Mouse (Mus musculus) left cerebral cortex, adult 9 months (tissue): ENCODE measurements around the gene Supt4a.

ENCODE experiments used
- DNase-seq, 2 experiments: peaks; one replicate each; pipeline ENCODE4 v3.0.0; 2022; ENCODE audit warnings: low spot score in 2 of 2

Supt4a gene

DNA sequence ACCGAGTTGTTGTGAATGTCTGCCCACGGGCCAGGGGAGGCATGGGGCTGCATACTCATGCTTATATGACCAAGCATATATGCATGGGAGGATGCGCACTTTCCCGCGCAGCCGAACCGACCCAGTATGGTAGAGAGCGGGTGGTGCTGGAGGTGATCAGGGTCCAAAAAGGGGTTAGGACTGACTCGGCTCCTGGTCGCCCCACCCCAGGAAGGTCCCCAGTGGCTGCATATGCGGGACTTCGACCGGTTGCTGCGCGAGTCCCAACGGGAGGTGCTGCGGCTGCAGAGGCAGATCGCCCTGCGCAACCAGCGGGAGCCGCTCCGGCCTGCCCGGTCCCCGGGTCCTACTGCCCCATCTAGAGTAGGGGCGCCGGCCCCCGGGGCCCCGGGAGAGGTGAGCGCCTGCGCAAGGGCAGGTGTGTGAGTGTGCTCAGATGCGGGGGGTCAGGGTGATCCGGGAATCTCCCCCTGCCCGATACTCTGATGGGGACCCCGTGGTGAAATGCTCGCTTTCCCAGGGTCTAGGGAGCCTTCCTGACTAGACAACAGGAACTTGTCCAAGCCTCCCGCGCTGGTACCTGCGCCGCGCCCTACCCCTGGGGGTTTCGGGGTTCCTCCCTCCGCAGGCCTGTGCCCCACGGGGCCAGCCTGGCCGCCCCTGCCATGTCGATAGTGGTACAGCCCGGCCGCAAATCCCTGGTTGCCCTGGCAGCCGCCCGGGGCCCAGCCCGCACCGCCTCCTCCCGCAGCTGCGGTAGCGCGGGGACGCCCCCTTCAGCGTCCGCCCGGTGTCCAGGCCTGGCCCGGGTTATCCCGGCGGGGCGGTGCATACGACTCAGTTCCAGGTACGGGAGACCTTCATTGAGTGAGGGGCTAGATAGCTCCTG, 26.9 kb downstream of the Supt4a start:
- DNase-seq = peak in 1 of 2 experiments; percentile 54

DNA sequence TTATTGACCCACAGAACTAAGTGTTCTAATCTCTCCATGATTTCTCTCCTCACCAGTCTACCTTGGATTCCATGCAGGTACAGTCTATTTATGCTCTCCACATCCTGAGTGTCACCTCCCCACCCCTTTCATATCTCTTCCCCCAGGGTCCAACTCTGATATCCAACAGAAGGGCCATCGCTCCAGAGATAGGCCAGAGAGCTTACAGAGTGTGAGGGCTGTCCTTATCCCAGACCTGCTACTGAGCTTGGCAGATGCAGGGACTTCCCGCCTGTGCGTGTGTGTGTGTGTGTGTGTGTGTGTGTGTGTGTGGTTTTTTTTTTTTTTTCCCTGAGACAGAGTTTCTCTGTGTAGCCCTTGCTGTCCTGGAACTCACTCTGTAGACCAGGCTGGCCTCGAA, 31.4 kb downstream of the Supt4a start:
- no peak for DNase-seq

- peak in 1 of 2 experiments; percentile 79 for DNase-seq
Observed at GRCm38 (mm10) chr11:87770989-87771388, 33.6 kb downstream of the Supt4a start.

DNA sequence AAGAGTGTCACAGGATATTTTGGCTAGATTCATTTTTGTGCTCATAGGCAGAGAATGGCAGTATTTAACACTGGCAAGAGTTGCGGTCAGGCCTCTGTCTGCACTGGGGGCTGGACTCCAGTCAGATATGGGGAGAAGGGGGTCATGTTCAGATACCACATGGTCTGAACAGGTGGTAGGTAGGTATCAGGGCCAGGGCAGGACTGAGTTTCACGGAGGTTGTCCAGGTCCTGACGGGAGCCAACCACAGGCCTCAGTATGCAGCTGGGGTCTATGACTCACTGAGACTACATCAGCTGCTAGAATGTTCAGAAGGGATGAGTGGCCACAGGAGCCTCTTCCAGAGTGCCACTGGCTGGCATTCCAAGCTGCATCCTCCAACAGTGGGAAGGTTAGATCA, 35.0 kb downstream of the Supt4a start:
- no peak for DNase-seq

DNA sequence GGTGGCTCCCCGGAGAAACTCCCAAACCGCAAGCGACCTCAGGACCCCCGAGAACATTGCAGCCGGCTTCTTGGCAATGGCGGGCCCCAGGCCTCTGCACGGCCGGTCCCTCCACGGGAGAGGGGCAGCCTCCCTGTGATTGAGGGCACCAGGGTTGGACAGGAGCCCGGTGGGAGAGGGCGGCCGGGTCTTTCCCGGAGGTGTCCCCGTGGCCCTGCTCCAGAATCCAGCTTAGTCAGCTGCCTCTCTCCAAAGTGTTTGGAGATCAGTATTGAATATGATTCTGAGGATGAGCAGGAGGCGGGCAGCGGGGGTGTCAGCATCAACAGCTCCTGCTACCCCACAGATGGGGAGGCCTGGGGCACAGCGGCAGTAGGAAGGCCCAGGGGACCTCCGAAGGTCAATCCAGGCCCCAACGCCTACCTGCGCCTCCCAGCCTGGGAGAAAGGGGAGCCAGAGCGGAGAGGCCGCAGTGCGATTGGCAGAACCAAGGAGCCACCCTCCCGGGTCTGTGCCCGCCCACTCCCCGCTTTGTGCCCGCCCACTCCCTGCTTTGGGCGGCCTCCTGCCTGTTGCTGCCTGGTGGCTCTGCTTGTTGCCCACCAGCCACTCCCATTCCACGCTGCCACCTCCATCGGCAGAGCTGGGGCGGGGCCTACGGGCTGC, 40.9 kb downstream of the Supt4a start:
- DNase-seq = peak; percentile 48 to 67

GRCm38 (mm10) chr11:87778915-87779314, 41.6 kb downstream of the Supt4a start:
- DNase-seq = no peak

DNA sequence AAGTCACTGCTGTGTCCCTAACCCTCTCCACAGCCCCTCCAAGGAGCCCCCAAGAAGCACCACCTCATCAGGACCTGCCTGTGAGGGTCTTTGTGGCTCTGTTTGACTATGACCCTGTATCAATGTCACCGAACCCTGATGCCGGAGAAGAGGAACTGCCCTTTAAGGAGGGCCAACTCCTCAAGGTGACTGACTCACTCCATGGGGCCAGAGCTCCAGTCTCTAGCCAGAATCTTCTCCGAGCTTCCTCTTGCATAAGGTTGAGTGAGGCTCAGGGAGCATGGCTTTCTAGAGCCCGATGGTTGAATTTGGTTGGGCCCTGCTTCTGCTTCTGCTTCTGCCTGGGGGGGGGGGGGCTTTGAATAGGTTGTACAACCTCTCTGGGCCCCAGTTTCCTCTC, 42.0 kb downstream of the Supt4a start:
- no peak for DNase-seq

GRCm38 (mm10) chr11:87780130-87780529, 42.8 kb downstream of the Supt4a start:
- DNase-seq = no peak

- DNase-seq = no peak
Observed at GRCm38 (mm10) chr11:87790088-87790487, 52.7 kb downstream of the Supt4a start.
